Comparison of ENCODE assay signal across 8 mouse cellular contexts in the genomic region with DNA sequence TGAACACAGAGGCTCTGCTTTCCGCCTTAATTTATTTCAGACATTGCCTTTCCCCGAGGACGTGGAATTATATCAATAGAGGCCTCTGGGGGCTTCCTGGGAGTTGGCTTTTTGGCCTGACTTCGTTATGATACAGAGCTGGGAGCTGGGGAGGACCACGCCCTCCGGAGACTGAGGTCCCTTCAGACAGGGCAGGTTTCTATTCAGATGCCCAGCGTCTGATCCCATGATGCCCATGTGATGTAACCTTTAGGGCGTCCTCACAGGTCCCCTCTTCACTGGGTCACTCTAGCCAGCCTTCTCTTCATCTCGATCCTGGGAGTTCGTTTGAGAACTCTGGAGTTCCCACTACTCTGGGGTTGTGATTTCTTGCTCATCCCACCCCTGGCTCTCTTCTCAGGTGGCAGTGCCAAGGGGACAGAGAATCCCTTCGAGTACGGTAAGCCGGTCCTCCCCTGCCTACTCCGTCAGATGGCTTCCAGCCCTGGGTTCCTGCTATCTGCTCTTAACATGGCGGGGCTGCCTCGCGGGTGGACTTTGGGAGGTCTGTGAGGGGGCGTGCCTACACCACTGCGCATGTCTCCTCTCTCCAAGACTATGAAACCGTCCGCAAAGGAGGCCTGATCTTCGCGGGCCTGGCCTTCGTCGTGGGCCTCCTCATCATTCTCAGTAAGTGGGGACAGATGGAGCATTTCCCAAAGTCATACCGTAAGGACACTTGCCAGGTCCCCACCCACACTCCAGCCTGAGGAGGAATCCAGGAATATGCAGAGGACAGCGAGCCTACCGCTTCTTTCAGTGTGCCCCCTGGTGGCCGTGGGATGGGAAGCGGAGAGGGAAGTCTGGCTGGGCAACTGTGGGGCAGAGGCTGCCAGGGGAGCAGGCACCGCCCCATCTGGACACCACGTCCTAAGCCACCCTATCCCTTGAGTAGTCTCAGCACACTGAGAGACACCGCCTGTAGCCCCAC. TPM values are rescaled to one million over a fixed set of nuclear protein-coding genes. Genes with fewer than 3 reads are reported as not detected.
DNase-seq lines count a peak whose midpoint lies in the region; ATAC-seq and TF ChIP-seq lines count a peak whose summit lies in the region.

No protein-coding gene starts in this region.

- no peak for TF ChIP-seq EP300 in CH12.LX (IDR thresholded peaks at IDR 0.05; ENCODE audit: low read length)

- no peak; the same call in 1 of the 2 replicates for TF ChIP-seq RAD21 in CH12.LX (IDR thresholded peaks at IDR 0.05; ENCODE audit: low read depth, low read length)

- H3K27me3 ChIP-seq in CH12.LX (replicated peaks): peaks cover 39% of the 10 kb centered on the region
- no peaks in the 10 kb centered on the region for H3K27me3 ChIP-seq in forebrain, embryonic 16.5 days (replicated peaks; ENCODE audit: control insufficient read depth, insufficient read depth, low read length)

- no peak overlapping the region for H3K27ac ChIP-seq in CH12.LX (ENCODE audit: insufficient read depth, low read depth)
- H3K27ac ChIP-seq in forebrain, embryonic 16.5 days (ENCODE audit: low read length): no peak overlapping the region

- WGBS in forebrain, embryonic 16.5 days: 37% methylated on average over 33 of the region's 33 CpGs
- 32% methylated on average over 33 of the region's 33 CpGs for WGBS in large intestine, adult 2 months
- WGBS in lung, adult 2 months: 36% methylated on average over 33 of the region's 33 CpGs

- H3K9me3 ChIP-seq in CH12.LX (replicated peaks; ENCODE audit: low read length): no peaks in the 10 kb centered on the region
- no peaks in the 10 kb centered on the region for H3K9me3 ChIP-seq in forebrain, embryonic 16.5 days (ENCODE audit: control insufficient read depth, low read length)

- peak; percentile 66 for ATAC-seq in forebrain, embryonic 16.5 days
- ATAC-seq in neutrophil, adult 5-6 weeks (ENCODE audit: extremely low read depth, insufficient number of reproducible peaks, low FRiP score, poor library complexity, severe bottlenecking): peak; percentile 16; the same call in 1 of the 2 replicates

- in situ Hi-C loops in CH12.LX (cut with MboI; ENCODE audit: low pct_ligation_motif_present, low pct_unique_long_range_greater_than_20kb, low sequenced_read_pairs): no loop called here

- intact Hi-C loops in heart, postnatal 14 days (cut with DNase I): loop anchor here (1.0 kb wide), 1 partner anchor 108 kb away; no protein-coding TSS in a partner anchor

- peak in 1 of 2 experiments; percentile 65; a peak in 2 of 4 replicates for TF ChIP-seq CTCF in CH12.LX (conservative IDR thresholded peaks at IDR 0.05 in 1 of 2, IDR thresholded peaks at IDR 0.05 in 1 of 2; ENCODE audit: low read depth in 2 of 2, low read length in 2 of 2)
- TF ChIP-seq CTCF in lung, adult 2 months (IDR thresholded peaks at IDR 0.05; ENCODE audit: insufficient read depth, low read length): peak; percentile 66

- no peak overlapping the region for H3K4me3 ChIP-seq in CH12.LX (replicated peaks in 1 of 3; ENCODE audit: low read depth in 2 of 3, low read length in 2 of 3, poor library complexity in 1 of 3)
- H3K4me3 ChIP-seq in forebrain, embryonic 16.5 days (replicated peaks; ENCODE audit: low read length): peak overlapping the region; percentile 35
- H3K4me3 ChIP-seq in lung, adult 2 months (replicated peaks; ENCODE audit: extremely low read depth, low read depth, low read length): peak overlapping the region; percentile 18

- no peak for TF ChIP-seq POLR2A in CH12.LX (IDR thresholded peaks at IDR 0.05; ENCODE audit: low read depth, low read length)
- no peak for TF ChIP-seq POLR2A in lung, adult 2 months (IDR thresholded peaks at IDR 0.05; ENCODE audit: borderline replicate concordance, extremely low read depth, low read depth, low read length)

- no peak overlapping the region for H3K4me2 ChIP-seq in CH12.LX (ENCODE audit: insufficient read depth, low read depth, poor library complexity, severe bottlenecking)
- peak overlapping the region; percentile 50 for H3K4me2 ChIP-seq in forebrain, embryonic 16.5 days (ENCODE audit: low read length)

- no peak overlapping the region for H3K9ac ChIP-seq in CH12.LX (ENCODE audit: insufficient read depth, low read depth)
- H3K9ac ChIP-seq in forebrain, embryonic 16.5 days (replicated peaks; ENCODE audit: low read depth, low read length): no peak overlapping the region; the same call in none of the 2 replicates

- no peaks in the 10 kb centered on the region for H3K36me3 ChIP-seq in CH12.LX (replicated peaks in 1 of 2; ENCODE audit: control insufficient read depth in 1 of 2, insufficient read depth in 1 of 2, low read length in 1 of 2)
- H3K36me3 ChIP-seq in forebrain, embryonic 16.5 days (ENCODE audit: control insufficient read depth, insufficient read depth): no peaks in the 10 kb centered on the region

- no peak for DNase-seq in CH12.LX (ENCODE audit: extremely low read depth)
- DNase-seq in cerebellum, adult 11 months: peak; percentile 76
- peak; percentile 80 to 86 for DNase-seq in heart, postnatal 14 days
- peak; percentile 37 for DNase-seq in large intestine, adult 2 months (ENCODE audit: low read depth, low spot score)
- peak; percentile 66 for DNase-seq in lung, adult 2 months
- DNase-seq in thymus, adult 18-20 months: peak; percentile 27 to 29

- H3K79me2 ChIP-seq in CH12.LX (replicated peaks; ENCODE audit: control insufficient read depth, extremely low read depth, insufficient read depth, poor library complexity, severe bottlenecking): no peaks in the 10 kb centered on the region

- dilution Hi-C loops in CH12.LX (cut with MboI; ENCODE audit: extremely low pct_ligation_motif_present, extremely low pct_unique_long_range_greater_than_20kb, low sequenced_read_pairs): no loop called here

- H3K4me1 ChIP-seq in CH12.LX (ENCODE audit: control insufficient read depth in 1 of 2, insufficient read depth in 2 of 2): peaks cover 2 to 30% of the 10 kb centered on the region in 2 experiments
- peaks cover 11% of the 10 kb centered on the region; the same call in 1 of the 2 replicates for H3K4me1 ChIP-seq in forebrain, embryonic 16.5 days (replicated peaks; ENCODE audit: control insufficient read depth, insufficient read depth, low read length)
- peaks cover 2% of the 10 kb centered on the region; the same call in 1 of the 2 replicates for H3K4me1 ChIP-seq in lung, adult 2 months (ENCODE audit: control insufficient read depth, insufficient read depth, low read length)

TF ChIP-seq in CH12.LX, 34 proteins besides CTCF, POLR2A, EP300 and RAD21:
- TF ChIP-seq SMC3 (IDR thresholded peaks at IDR 0.05; ENCODE audit: low read depth, low read length): peak; percentile 52; the same call in 1 of the 2 replicates
- TF ChIP-seq MEF2A (IDR thresholded peaks at IDR 0.05; ENCODE audit: borderline replicate concordance, low read depth, low read length): no peak

RNA-seq across cellular contexts. Expression of gene Fxyd2, which starts 8.5 kb away (rescaled TPM):
- total RNA-seq in CH12.LX (2012; rRNA removed) (not detected in 2 replicates), CH12.LX (2014; rRNA removed) (not detected in 2 replicates)
- polyA plus RNA-seq in CH12.LX (2012; ENCODE audit: insufficient read length, low read depth): not detected in 2 replicates
- 6.6 and 8.7 TPM in 2 replicates for polyA plus RNA-seq in forebrain, embryonic 16.5 days (2015; fragmentation: Nextera tagmentation; extraction: Ambion mirVana)
- total RNA-seq in heart, postnatal 14 days (2021): 1 to 10 TPM; 1.5 to 2.3 TPM
- 2.9 and 4.0 TPM in 2 replicates for polyA plus RNA-seq in large intestine, adult 2 months (2012; rRNA removed)
- polyA plus RNA-seq in lung, adult 2 months (2012; rRNA removed): 8.5 and 8.8 TPM in 2 replicates
- total RNA-seq in neutrophil, adult 5-6 weeks (2017): not detected in 2 replicates

RNA-seq across cellular contexts. Expression of gene Dscaml1, which starts 18.4 kb away (rescaled TPM):
- not detected in 2 replicates for total RNA-seq in CH12.LX (2012; rRNA removed)
- not detected in 2 replicates for total RNA-seq in CH12.LX (2014; rRNA removed)
- not detected in 2 replicates for polyA plus RNA-seq in CH12.LX (2012; ENCODE audit: insufficient read length, low read depth)
- polyA plus RNA-seq in forebrain, embryonic 16.5 days (2015; fragmentation: Nextera tagmentation; extraction: Ambion mirVana): 27.9 and 28.0 TPM in 2 replicates
- not detected for total RNA-seq in heart, postnatal 14 days (2021)
- 0.38 and 0.47 TPM in 2 replicates for polyA plus RNA-seq in large intestine, adult 2 months (2012; rRNA removed)
- polyA plus RNA-seq in lung, adult 2 months (2012; rRNA removed): 0.35 and 0.38 TPM in 2 replicates
- not detected in 2 replicates for total RNA-seq in neutrophil, adult 5-6 weeks (2017)

RNA-seq across cellular contexts. Expression of gene Fxyd6, which starts 38.0 kb away (rescaled TPM):
- total RNA-seq in CH12.LX (2012; rRNA removed) (0.08 TPM in 1 of 2 replicates, not detected in the other), CH12.LX (2014; rRNA removed) (not detected in 2 replicates)
- not detected in 2 replicates for polyA plus RNA-seq in CH12.LX (2012; ENCODE audit: insufficient read length, low read depth)
- polyA plus RNA-seq in forebrain, embryonic 16.5 days (2015; fragmentation: Nextera tagmentation; extraction: Ambion mirVana): 481 and 559 TPM in 2 replicates
- 10 to 100 TPM; 18.2 to 20.9 TPM for total RNA-seq in heart, postnatal 14 days (2021)
- polyA plus RNA-seq in large intestine, adult 2 months (2012; rRNA removed): 42.1 and 49.6 TPM in 2 replicates
- polyA plus RNA-seq in lung, adult 2 months (2012; rRNA removed): 19.8 and 31.7 TPM in 2 replicates
- total RNA-seq in neutrophil, adult 5-6 weeks (2017): not detected in 2 replicates

Comparison
In these comparisons a context has a peak if more than half of its experiments do, and no peak if none do; other contexts are left out.
1. H3K4me3 ChIP-seq: peak in forebrain, embryonic 16.5 days (single experiment) and lung, adult 2 months (single experiment); none in CH12.LX (0 of 3).
2. RNA of gene Dscaml1, which starts 18.4 kb away (polyA plus RNA-seq): 27.9 to 28.0 TPM in forebrain, embryonic 16.5 days; 0.38 to 0.47 TPM in large intestine, adult 2 months, 0.35 to 0.38 TPM in lung, adult 2 months and not detected in CH12.LX; every median in the first group is over 10 times any median in the second.
3. RNA of gene Fxyd6, which starts 38.0 kb away (polyA plus RNA-seq): 481 to 559 TPM in forebrain, embryonic 16.5 days, 42.1 to 49.6 TPM in large intestine, adult 2 months and 19.8 to 31.7 TPM in lung, adult 2 months; not detected in CH12.LX; every median in the first group is over 10 times any median in the second.